Mouse (Mus musculus) C2C12 (cell line): ENCODE measurements at regions not wholly inside any gene's neighbourhood (a gene's known extent, or its start where the extent isn't known, plus 50 kb on each side); places are given as distances from the start of the nearest gene placed in this dataset.

Experiments used
- CTCF ChIP-seq: IDR thresholded peaks from one replicate; pipeline ENCODE4 v1.5.1; 2011; ENCODE audit not compliant: control insufficient read depth, insufficient read depth, insufficient read length
- FOSL1 ChIP-seq: IDR thresholded peaks from one replicate; pipeline ENCODE4 v1.8.0; 2011; ENCODE audit warnings: mild to moderate bottlenecking, low read length; ENCODE audit not compliant: poor library complexity, insufficient read depth, severe bottlenecking
- MYOG ChIP-seq: IDR thresholded peaks from one replicate; pipeline ENCODE4 v1.6.1; 2011; ENCODE audit not compliant: control insufficient read depth, insufficient read length; ENCODE audit errors: extremely low read depth
- USF1 ChIP-seq: IDR thresholded peaks from one replicate; pipeline ENCODE4 v1.6.1; 2011; ENCODE audit warnings: low read depth, mild to moderate bottlenecking, control low read depth, moderate library complexity

DNA sequence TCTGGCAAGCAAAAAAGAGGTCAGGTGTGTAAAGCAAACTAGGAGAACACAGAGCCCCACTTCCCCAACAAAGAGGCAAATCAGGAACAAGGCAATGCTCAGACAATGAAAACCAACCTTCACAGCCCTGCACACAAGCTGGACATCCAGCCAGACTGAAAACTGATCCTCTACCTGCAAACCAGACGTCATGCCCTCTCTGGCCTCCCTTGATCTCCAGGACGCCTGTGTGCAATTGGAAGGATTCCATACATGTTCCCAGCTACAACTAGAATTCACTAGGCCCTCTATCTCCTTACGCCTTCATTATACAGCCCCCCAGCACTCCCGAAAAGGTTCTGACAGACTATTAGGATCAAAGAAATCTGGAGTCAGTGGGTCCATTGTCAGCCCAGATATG, 60.7 kb upstream of the Ndufs6 start:
- TF ChIP-seq CTCF (no peak), MYOG (no peak), USF1 (no peak), FOSL1 (no peak)
